Mouse (Mus musculus): ENCODE results near the gene Pigm. TPM values are rescaled to one million over a fixed set of nuclear protein-coding genes. Genes with fewer than 3 reads are reported as not detected.

The Pigm gene
- polyA plus RNA-seq, 1 experiment from 2014 or later = 6.4 TPM

DNA sequence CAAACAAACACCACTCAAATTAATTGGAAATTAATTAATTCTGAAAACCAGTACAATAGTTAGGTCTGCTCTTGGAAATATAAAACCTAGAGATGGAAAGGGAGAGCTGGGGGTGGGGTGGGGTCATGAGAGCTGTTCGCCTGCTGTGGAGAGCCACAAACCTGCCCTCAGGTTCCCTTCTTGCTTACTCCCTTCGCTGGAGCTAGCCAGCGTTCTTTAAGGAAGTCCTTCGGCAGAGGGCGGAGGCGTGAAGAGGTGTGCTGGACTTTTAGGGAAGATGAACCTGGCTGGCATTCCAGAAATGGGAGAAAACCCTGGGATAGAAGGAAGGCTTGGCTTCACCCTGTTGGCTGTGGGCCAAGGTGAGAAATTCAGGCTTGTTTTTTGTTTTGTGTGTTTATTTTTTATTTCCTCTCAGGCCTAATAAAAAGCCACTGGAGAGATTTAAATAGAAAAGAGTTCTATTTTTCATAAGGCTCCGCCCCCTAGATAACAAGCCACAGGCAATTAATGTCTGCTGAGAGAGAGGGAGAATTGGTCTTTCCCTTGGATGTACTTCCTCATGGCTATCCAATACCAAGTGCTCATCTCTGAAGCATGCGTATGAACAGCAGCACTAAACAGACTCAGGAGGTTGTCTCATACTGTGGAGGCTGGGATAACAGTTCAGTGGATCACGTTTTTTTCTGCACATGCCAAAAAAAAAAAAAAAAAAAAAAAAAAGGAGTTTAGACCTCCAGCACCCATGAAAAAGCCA, 20.8 kb downstream of the Pigm start:
- Histone ChIP-seq H3K9me3 (no peaks in the 10 kb centered on the region), H3K9ac (no peak overlapping the region), H3K4me2 (replicated peaks) (no peak overlapping the region), H3K27ac (no peak overlapping the region), H3K36me3 (no peaks in the 10 kb centered on the region), H3K4me3 (replicated peaks) (no peak overlapping the region), H3K4me1 (replicated peaks) (no peaks in the 10 kb centered on the region; the same call in 1 of the 2 replicates), H3K27me3 (replicated peaks) (no peaks in the 10 kb centered on the region)
- ATAC-seq = peak; percentile 56
- 48% methylated on average over 9 of the region's 9 CpGs for WGBS

DNA sequence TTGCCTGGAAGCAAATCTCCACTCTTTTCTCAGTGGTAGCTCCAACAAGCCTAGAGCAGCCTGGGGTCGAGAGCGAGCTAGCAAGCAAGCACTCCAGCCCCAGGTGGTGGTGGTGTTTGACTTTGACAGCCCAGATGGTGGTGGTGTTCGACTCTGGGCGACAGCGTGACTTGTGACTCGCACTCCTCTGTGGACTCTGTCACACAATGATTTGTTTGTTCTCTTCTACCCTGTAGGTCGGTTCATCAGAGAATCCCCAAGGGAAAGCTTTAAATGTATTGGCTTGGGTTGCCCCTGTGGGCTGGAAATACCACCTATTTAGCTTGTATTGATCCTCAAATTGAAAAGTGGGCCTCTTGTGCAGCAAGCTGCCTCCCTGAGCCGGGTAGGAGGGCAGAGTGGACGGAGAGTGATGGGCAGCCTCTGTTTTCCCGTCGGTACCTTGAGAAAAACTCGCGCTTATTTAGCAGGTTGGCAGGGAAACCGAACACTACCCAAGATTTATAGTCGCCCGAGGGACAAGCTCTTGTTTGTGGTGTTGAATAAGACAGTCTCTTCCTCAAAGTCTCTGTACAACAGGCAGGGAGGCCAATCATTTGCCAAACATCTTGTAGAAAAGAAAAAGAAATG, 29.8 kb downstream of the Pigm start:
- Histone ChIP-seq H3K4me3 (replicated peaks) (no peak overlapping the region), H3K9me3 (no peaks in the 10 kb centered on the region), H3K36me3 (no peaks in the 10 kb centered on the region), H3K4me2 (replicated peaks) (no peak overlapping the region), H3K9ac (no peak overlapping the region), H3K27me3 (replicated peaks) (no peaks in the 10 kb centered on the region), H3K27ac (no peak overlapping the region), H3K4me1 (replicated peaks) (no peaks in the 10 kb centered on the region)
- ATAC-seq = no peak
- WGBS = 35% methylated on average over 16 of the region's 16 CpGs

DNA sequence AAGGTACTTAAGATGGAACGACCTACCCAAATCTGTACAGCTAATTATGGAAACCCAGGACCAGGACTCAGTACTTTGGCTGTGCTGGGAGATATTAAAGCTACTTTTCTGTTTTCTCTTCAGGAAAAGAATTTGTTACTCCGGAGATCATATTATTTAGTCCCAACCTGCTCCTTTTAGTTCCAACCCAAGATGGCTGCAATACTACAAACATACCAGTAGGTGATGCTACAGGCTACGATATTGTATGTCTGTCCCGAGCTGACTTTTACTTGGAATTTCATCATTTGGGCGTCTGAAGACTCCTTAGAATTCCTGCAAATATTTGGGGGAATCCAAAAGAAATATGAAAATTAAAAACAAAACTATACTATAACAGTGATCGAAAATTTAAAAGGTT, 32.6 kb downstream of the Pigm start:
- Histone ChIP-seq H3K27ac (no peak overlapping the region), H3K4me2 (replicated peaks) (no peak overlapping the region), H3K9me3 (no peaks in the 10 kb centered on the region), H3K36me3 (no peaks in the 10 kb centered on the region), H3K4me3 (replicated peaks) (no peak overlapping the region), H3K27me3 (replicated peaks) (no peaks in the 10 kb centered on the region), H3K9ac (no peak overlapping the region), H3K4me1 (replicated peaks) (no peaks in the 10 kb centered on the region)
- WGBS = 9% methylated on average over 6 of the region's 6 CpGs
- no peak; the same call in 1 of the 2 replicates for ATAC-seq

DNA sequence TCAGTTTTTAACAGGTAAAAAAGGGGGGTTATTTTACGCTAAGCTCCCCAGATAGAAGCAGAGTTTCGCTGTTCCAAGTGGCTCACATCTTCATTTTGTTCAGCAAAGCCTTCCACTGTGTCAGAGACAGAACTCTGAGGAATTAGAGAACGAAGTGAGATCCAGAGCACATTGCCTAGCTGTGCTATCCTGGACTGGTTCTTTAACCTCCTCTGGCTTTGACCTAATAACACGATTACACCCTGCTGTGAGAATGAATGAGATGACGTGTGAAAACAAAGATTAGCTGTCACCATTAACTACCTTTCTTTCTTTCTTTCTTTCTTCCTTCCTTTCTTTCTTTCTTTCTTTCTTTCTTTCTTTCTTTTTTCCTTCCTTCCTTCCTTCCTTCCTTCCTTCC, 33.1 kb downstream of the Pigm start:
- ATAC-seq = no peak
- 12% methylated on average over 5 of the region's 5 CpGs for WGBS
- Histone ChIP-seq H3K4me1 (replicated peaks) (no peaks in the 10 kb centered on the region), H3K9ac (no peak overlapping the region), H3K4me3 (replicated peaks) (no peak overlapping the region), H3K4me2 (replicated peaks) (no peak overlapping the region), H3K27me3 (replicated peaks) (no peaks in the 10 kb centered on the region), H3K36me3 (no peaks in the 10 kb centered on the region), H3K9me3 (no peaks in the 10 kb centered on the region), H3K27ac (no peak overlapping the region)

DNA sequence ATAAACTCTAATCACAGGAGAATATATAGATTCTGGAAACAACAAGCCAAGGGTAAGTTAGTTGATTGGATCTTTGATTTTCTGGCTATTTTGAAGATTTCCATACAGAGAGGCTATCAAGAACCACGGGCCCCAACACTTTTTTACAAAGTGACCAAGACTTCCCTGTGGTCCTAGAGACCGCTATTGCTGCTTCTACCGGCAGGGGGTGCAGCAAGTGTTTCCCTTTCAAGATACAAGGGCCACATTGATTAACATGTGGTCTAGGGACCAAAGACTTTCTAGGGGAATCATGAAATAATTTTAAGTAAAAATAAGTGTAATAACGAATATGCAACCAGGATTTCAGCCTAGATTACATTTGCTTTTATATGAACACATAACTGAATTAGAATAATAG, 34.5 kb downstream of the Pigm start:
- ATAC-seq = no peak

DNA sequence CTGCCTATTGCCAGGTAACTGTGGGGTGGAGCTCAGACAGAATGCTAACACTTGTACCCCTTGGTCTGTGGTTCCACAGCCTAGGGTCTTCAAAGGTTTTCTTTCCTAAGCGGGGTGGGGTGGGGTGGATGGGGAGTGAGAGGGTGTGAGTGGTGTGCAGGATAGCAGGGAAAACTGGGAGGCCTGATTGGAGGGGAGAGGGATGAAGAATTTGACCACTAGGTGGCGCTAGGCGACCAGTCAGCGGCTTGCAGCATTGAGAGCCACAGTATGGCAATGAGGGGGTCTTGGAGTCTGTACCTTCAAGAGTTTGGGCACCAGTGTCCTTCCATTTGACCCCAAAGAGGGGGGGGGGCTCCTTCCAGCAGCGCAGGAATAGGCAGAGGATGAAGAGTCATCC, 35.9 kb downstream of the Pigm start:
- peak; percentile 76 for ATAC-seq
- Histone ChIP-seq H3K4me2 (replicated peaks) (no peak overlapping the region), H3K27me3 (replicated peaks) (no peaks in the 10 kb centered on the region), H3K4me3 (replicated peaks) (no peak overlapping the region), H3K27ac (no peak overlapping the region), H3K9ac (no peak overlapping the region), H3K4me1 (replicated peaks) (no peaks in the 10 kb centered on the region), H3K9me3 (no peaks in the 10 kb centered on the region), H3K36me3 (no peaks in the 10 kb centered on the region)
- WGBS = 4% methylated on average over 5 of the region's 5 CpGs

More for the DNA sequence above, 34.5 kb downstream of the Pigm start:
- Histone ChIP-seq H3K9me3 (no peaks in the 10 kb centered on the region), H3K27ac (no peak overlapping the region), H3K9ac (no peak overlapping the region), H3K4me2 (replicated peaks) (no peak overlapping the region), H3K4me1 (replicated peaks) (no peaks in the 10 kb centered on the region), H3K27me3 (replicated peaks) (no peaks in the 10 kb centered on the region), H3K4me3 (replicated peaks) (no peak overlapping the region), H3K36me3 (no peaks in the 10 kb centered on the region)
- 5% methylated on average over 4 of the region's 4 CpGs for WGBS

DNA sequence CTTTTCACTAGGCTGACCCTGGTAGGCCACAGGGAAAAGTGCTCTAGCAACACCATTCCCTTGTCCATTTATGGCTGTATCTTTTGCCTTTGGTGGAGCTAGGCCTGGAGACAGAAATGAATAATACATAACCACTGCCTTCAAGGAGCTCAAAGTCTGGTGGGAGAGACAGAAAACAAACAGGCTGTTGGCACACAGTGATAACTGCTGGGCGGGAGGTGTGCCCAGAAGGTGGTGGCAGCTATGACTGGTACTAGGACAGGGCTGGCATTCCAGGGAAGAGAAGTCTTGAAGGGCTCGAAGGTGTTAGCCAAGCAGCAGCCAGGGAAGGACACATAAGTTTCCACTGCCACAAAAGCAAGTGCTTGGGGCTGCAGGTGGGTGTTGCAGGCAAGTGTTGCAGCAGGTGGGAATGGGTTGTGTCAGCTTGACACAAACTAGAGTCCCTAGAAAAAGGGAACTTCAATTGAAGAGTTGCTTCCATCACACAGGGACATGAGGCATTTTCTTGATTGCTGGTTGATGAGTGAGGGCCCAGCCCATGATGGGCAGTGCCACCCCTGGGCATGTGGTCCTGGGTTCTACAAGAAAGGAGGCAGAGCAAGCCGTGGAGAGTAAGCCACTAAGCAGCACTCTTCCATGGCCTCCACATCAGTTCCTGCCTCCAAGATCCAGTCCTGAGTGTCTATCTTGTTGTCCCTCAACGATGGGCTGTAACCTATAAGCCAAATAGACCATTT, 37.3 kb downstream of the Pigm start:
- Histone ChIP-seq H3K36me3 (no peaks in the 10 kb centered on the region), H3K27ac (no peak overlapping the region), H3K4me1 (replicated peaks) (no peaks in the 10 kb centered on the region), H3K4me2 (replicated peaks) (no peak overlapping the region), H3K27me3 (replicated peaks) (no peaks in the 10 kb centered on the region), H3K4me3 (replicated peaks) (no peak overlapping the region), H3K9me3 (no peaks in the 10 kb centered on the region), H3K9ac (no peak overlapping the region)
- WGBS = 83% methylated on average over 4 of the region's 4 CpGs
- no peak for ATAC-seq

DNA sequence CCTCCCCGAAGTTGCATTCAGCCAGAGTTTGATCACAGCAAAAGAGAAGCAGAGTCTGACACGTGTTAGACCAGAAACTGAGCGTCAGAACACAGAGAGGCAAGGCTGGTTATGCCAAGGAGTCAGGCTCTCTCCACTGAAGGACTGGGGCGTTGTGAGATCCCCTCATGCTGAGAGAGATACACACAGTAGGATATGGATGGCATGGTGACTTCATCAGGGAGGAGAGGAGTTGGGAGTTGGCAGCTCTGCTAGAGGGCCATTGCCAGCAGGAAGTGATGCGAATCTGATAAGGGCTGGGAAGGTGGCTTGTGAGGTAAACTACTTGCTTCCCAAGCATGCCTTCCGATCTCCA, 37.9 kb downstream of the Pigm start:
- H3K9me3 ChIP-seq = no peaks in the 10 kb centered on the region
- H3K9ac ChIP-seq = no peak overlapping the region
- 82% methylated on average over 6 of the region's 6 CpGs for WGBS
- H3K4me1 ChIP-seq (replicated peaks) = no peaks in the 10 kb centered on the region
- H3K36me3 ChIP-seq = no peaks in the 10 kb centered on the region
- no peak for ATAC-seq
- H3K27me3 ChIP-seq (replicated peaks) = no peaks in the 10 kb centered on the region
- no peak overlapping the region for H3K27ac ChIP-seq
- no peak overlapping the region for H3K4me3 ChIP-seq (replicated peaks)
- no peak overlapping the region for H3K4me2 ChIP-seq (replicated peaks)

DNA sequence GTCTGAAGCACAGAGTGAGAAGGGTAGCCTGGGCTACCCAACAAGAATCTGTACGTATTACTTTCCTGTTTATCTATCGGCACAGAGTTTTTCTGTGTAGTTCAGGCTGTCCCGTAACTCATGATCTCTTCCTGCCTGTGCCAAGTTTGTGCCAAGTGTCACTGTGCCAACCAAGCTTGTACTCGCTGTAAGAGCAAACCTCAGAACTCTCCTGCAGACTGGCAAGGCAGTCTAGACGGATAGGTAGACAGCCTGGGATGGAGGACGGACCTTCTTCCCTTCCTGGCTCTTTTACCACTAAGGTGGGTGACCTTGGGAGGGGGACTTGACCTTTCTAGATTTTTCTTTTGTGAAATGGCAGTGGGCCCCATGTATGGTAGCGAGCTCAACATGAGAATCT, 38.7 kb downstream of the Pigm start:
- Histone ChIP-seq H3K4me1 (replicated peaks) (no peaks in the 10 kb centered on the region), H3K36me3 (no peaks in the 10 kb centered on the region), H3K27me3 (replicated peaks) (no peaks in the 10 kb centered on the region), H3K9ac (no peak overlapping the region), H3K27ac (no peak overlapping the region), H3K4me2 (replicated peaks) (no peak overlapping the region), H3K9me3 (no peaks in the 10 kb centered on the region), H3K4me3 (replicated peaks) (no peak overlapping the region)
- WGBS = 88% methylated on average over 7 of the region's 7 CpGs
- ATAC-seq = no peak

DNA sequence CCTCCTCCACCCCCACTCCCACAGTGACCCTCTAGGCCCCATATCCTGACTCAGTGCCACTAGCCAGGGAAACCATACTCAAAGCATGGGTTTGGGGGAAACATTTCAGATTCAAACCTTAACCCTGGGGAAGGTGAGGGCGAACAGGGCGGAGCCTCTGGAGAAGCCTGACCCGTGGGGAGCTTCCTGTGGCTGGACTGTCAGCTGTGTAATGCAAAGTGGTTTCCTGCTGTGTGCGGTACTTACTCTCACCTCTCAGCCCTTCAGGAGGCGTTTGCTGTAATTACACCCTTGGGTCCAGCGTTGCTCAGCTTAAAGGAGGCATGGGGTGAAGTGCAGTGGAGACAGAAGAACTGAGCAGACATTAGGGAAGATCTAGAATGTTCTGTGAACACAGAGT, 41.8 kb downstream of the Pigm start:
- H3K9ac ChIP-seq = no peak overlapping the region
- H3K4me2 ChIP-seq (replicated peaks) = no peak overlapping the region
- no peaks in the 10 kb centered on the region for H3K36me3 ChIP-seq
- no peak for ATAC-seq
- no peak overlapping the region for H3K27ac ChIP-seq
- H3K4me1 ChIP-seq (replicated peaks) = no peaks in the 10 kb centered on the region
- H3K27me3 ChIP-seq (replicated peaks) = no peaks in the 10 kb centered on the region
- no peaks in the 10 kb centered on the region for H3K9me3 ChIP-seq
- no peak overlapping the region for H3K4me3 ChIP-seq (replicated peaks)
- 23% methylated on average over 6 of the region's 6 CpGs for WGBS

DNA sequence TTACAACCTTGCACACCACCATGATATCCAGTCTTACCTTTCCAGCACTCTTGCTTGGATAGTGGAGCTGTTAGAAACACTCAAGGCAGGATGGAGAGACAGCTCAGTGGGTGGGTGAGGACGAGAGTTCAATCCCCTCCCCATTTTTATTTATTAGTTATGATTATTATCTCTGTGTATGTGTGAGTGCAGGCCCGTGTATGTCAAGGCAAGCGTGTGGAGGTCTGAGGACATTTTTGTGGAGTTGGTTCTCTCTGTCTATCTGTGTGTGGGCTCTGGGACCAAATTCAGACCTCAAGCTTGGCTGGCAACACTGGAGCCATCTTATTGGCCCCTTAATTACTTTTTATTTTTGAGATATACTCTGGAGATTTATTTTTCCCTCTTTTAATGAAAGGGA, 42.3 kb downstream of the Pigm start:
- Histone ChIP-seq H3K9me3 (no peaks in the 10 kb centered on the region), H3K27me3 (replicated peaks) (no peaks in the 10 kb centered on the region), H3K4me2 (replicated peaks) (no peak overlapping the region), H3K9ac (no peak overlapping the region), H3K36me3 (no peaks in the 10 kb centered on the region), H3K27ac (no peak overlapping the region), H3K4me3 (replicated peaks) (no peak overlapping the region), H3K4me1 (replicated peaks) (no peaks in the 10 kb centered on the region)
- no peak for ATAC-seq
- WGBS = 61% methylated on average over 3 of the region's 3 CpGs

DNA sequence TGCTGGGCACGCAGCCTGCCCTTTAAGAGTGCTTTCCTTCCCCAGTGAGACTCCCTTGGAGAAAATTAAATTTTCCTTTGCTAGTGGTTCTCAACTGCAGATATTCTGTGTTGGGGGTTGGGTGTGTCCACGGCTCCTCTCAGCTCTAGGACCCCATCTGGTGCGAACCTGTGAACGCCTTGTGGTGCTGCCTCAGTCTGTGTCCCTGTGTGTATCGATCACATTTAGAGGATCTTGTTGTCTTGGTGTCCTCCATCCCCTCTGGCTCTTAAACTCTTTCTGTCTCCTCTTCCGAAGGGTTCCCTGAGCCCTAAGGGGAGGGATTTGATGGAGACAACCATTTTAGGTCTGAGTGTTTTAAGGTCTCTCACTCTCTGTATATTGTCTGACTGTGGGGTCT, 43.8 kb downstream of the Pigm start:
- no peak for ATAC-seq
- WGBS = 87% methylated on average over 6 of the region's 6 CpGs
- no peak overlapping the region for H3K4me3 ChIP-seq (replicated peaks)

More for the DNA sequence above, 43.8 kb downstream of the Pigm start:
- H3K27ac ChIP-seq = no peak overlapping the region
- no peaks in the 10 kb centered on the region for H3K9me3 ChIP-seq
- no peak overlapping the region for H3K9ac ChIP-seq
- H3K27me3 ChIP-seq (replicated peaks) = no peaks in the 10 kb centered on the region
- H3K36me3 ChIP-seq = no peaks in the 10 kb centered on the region
- H3K4me1 ChIP-seq (replicated peaks) = no peaks in the 10 kb centered on the region
- H3K4me2 ChIP-seq (replicated peaks) = no peak overlapping the region

All from intestine, embryonic 15.5 days (tissue).